Mouse (Mus musculus) small intestine, adult 2 months (tissue): ENCODE results near the gene AC140267.1.

Experiments used
- CTCF ChIP-seq: fragments of 200-500 bp; IDR thresholded peaks from 2 replicates; pipeline ENCODE4 v1.5.1; 2012; ENCODE audit warnings: low read depth, mild to moderate bottlenecking, control low read depth, inconsistent platforms, low read length, moderate library complexity, mixed read lengths; ENCODE audit not compliant: insufficient replicate concordance, insufficient read length; ENCODE audit errors: extremely low read depth
- POLR2A ChIP-seq: fragments of 200-500 bp; IDR thresholded peaks from 2 replicates; pipeline ENCODE4 v1.6.1; 2012; ENCODE audit warnings: low read depth, mild to moderate bottlenecking, control low read depth, inconsistent platforms, low read length, moderate library complexity

DNA sequence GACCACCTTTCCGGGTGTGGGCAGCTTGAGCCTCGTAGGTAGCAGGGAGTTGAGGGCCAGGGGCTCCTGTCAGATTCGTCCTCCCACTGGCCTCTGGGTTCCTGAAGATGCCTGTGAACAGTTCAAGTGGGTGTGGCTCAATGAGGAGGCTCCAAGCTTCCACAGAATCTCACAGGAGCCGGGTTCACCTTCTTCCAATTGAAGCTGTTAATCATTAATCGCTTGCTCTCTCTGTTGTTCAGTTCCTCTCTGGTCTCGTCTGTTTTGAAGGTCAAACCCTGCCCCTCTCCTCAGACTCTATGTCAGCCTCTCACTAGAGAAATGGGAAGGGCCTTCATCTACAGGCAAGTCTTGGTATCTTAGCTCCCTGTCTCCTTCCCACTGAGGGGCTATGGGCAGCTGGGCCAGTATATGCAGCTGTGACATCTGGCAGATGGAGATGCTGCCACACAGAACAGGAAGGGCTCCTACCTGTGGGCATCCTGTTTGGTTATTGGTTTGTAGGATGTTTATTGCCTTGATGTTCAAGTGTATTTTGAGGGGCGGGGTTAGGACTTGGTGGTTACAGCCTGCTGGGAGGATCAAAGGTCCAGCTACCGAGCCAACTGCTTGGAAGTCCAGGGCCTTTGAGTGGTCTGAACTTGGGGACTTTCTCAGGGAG is 43.9 kb upstream of the AC140267.1 start:
- TF ChIP-seq POLR2A (0 out of 2 replicates have a peak, but pooled peaks have one; percentile 19), CTCF (no peak)
